Mouse (Mus musculus): ENCODE measurements around the gene Slc17a4. TPM values are rescaled to one million over a fixed set of nuclear protein-coding genes. Genes with fewer than 3 reads are reported as not detected.

Gene Slc17a4
- polyA plus RNA-seq (2014; fragmentation: Nextera tagmentation; extraction: Ambion mirVana) = 14.7 and 17.5 TPM in 2 replicates

GRCm38 (mm10) chr13:23914376-23915167, at the start of gene Slc17a4:
TSS of gene Slc17a4 (minus strand) at chr13:23915009.
- no peak; the same call in 1 of the 2 replicates for ATAC-seq (replicated peaks; ENCODE audit: low FRiP score, low TSS enrichment, low read depth)
- no peak within 1 kb of the TSS for H3K9ac ChIP-seq (ENCODE audit: low read length)
- H3K9me3 ChIP-seq (ENCODE audit: control insufficient read depth, low read length) = no peaks in the 10 kb centered on the region
- WGBS = 39% methylated on average over 9 of the region's 9 CpGs
- peak within 1 kb of the TSS; percentile 42 for H3K4me2 ChIP-seq (ENCODE audit: low read length)
- peak; percentile 68 for DNase-seq (ENCODE audit: low spot score)
- H3K27ac ChIP-seq (ENCODE audit: low read depth) = peak within 1 kb of the TSS; percentile 71
- H3K36me3 ChIP-seq (ENCODE audit: control insufficient read depth, insufficient read depth, low read length) = no peaks in the 10 kb centered on the region
- H3K4me3 ChIP-seq (ENCODE audit: low read depth, low read length) = peak within 1 kb of the TSS; percentile 27
- no peaks in the 10 kb centered on the region for H3K27me3 ChIP-seq (replicated peaks; ENCODE audit: control insufficient read depth, insufficient read depth, low read length)
- peaks cover 9% of the 10 kb centered on the region for H3K4me1 ChIP-seq (replicated peaks; ENCODE audit: control insufficient read depth, insufficient read depth, low read length)

- H3K4me1 ChIP-seq (replicated peaks; ENCODE audit: control insufficient read depth, insufficient read depth, low read length) = no peaks in the 10 kb centered on the region
- no peak for DNase-seq (ENCODE audit: low spot score)
- H3K9me3 ChIP-seq (ENCODE audit: control insufficient read depth, low read length) = no peaks in the 10 kb centered on the region
- no peak overlapping the region for H3K4me3 ChIP-seq (ENCODE audit: low read depth, low read length)
- H3K27ac ChIP-seq (ENCODE audit: low read depth) = no peak overlapping the region
- no peaks in the 10 kb centered on the region for H3K27me3 ChIP-seq (replicated peaks; ENCODE audit: control insufficient read depth, insufficient read depth, low read length)
- no peak overlapping the region for H3K4me2 ChIP-seq (ENCODE audit: low read length)
- WGBS = 6% methylated on average over 2 of the region's 2 CpGs
- H3K36me3 ChIP-seq (ENCODE audit: control insufficient read depth, insufficient read depth, low read length) = no peaks in the 10 kb centered on the region
- no peak overlapping the region for H3K9ac ChIP-seq (ENCODE audit: low read length)
- ATAC-seq (replicated peaks; ENCODE audit: low FRiP score, low TSS enrichment, low read depth) = no peak
Observed at GRCm38 (mm10) chr13:23959776-23960175, 45.0 kb upstream of the Slc17a4 start.

DNA sequence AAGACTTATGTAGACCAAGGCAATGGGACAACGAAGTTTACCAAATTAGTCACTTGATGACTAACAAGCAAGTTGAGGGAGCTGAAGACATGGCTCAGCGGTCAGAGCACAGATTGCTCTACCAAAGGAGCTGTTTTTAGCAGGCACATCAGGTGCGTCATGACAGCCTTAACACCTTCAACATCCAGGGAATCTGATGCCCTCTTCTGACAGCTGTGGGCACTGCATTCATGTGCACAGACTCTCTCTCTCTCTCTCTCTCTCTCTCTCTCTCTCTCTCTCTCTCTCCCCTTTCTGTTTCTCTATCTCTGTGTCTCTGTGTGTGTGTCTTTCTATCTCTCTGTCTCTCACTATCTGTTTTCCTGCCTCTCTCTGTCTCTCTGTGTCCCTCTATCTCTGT, 36.1 kb upstream of the Slc17a4 start:
- Histone ChIP-seq H3K4me3 (ENCODE audit: low read depth, low read length) (no peak overlapping the region), H3K9ac (ENCODE audit: low read length) (no peak overlapping the region), H3K4me1 (replicated peaks; ENCODE audit: control insufficient read depth, insufficient read depth, low read length) (no peaks in the 10 kb centered on the region), H3K27me3 (replicated peaks; ENCODE audit: control insufficient read depth, insufficient read depth, low read length) (no peaks in the 10 kb centered on the region), H3K36me3 (ENCODE audit: control insufficient read depth, insufficient read depth, low read length) (no peaks in the 10 kb centered on the region), H3K9me3 (ENCODE audit: control insufficient read depth, low read length) (no peaks in the 10 kb centered on the region), H3K4me2 (ENCODE audit: low read length) (no peak overlapping the region), H3K27ac (ENCODE audit: low read depth) (no peak overlapping the region)
- WGBS = 69% methylated on average over 3 of the region's 3 CpGs
- DNase-seq (ENCODE audit: low spot score) (no peak), ATAC-seq (replicated peaks; ENCODE audit: low FRiP score, low TSS enrichment, low read depth) (no peak)

GRCm38 (mm10) chr13:23949484-23950246, 34.9 kb upstream of the Slc17a4 start:
- Histone ChIP-seq H3K9ac (ENCODE audit: low read length) (no peak overlapping the region), H3K4me1 (replicated peaks; ENCODE audit: control insufficient read depth, insufficient read depth, low read length) (no peaks in the 10 kb centered on the region), H3K9me3 (ENCODE audit: control insufficient read depth, low read length) (no peaks in the 10 kb centered on the region), H3K36me3 (ENCODE audit: control insufficient read depth, insufficient read depth, low read length) (no peaks in the 10 kb centered on the region), H3K27ac (ENCODE audit: low read depth) (no peak overlapping the region), H3K27me3 (replicated peaks; ENCODE audit: control insufficient read depth, insufficient read depth, low read length) (no peaks in the 10 kb centered on the region), H3K4me3 (ENCODE audit: low read depth, low read length) (no peak overlapping the region), H3K4me2 (ENCODE audit: low read length) (no peak overlapping the region)
- no peak for ATAC-seq (replicated peaks; ENCODE audit: low FRiP score, low TSS enrichment, low read depth)
- 61% methylated on average over 14 of the region's 14 CpGs for WGBS
- no peak for DNase-seq (ENCODE audit: low spot score)

DNA sequence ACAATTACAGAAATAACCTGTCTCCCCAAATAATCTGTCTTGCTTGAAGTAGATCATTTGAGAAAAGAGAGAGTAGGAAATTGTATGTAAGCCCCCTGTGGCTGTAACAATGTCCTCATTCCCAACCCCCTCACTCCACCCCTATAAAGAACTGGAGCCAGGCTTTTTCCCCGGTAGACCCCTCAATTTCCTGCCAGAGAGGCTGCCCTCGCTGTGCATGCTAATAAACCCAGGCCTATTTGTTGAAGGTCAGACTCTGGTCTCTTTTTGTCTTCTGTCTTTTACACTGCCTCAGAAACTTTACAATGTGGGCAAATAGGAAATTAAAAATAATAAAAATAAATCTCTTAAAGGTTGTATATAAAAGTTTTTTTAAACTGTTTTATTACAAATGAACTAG, 31.4 kb upstream of the Slc17a4 start:
- H3K9ac ChIP-seq (ENCODE audit: low read length) = no peak overlapping the region
- no peak overlapping the region for H3K4me3 ChIP-seq (ENCODE audit: low read depth, low read length)
- H3K27ac ChIP-seq (ENCODE audit: low read depth) = no peak overlapping the region
- no peak for DNase-seq (ENCODE audit: low spot score)
- H3K27me3 ChIP-seq (replicated peaks; ENCODE audit: control insufficient read depth, insufficient read depth, low read length) = no peaks in the 10 kb centered on the region
- H3K4me1 ChIP-seq (replicated peaks; ENCODE audit: control insufficient read depth, insufficient read depth, low read length) = no peaks in the 10 kb centered on the region
- no peaks in the 10 kb centered on the region for H3K36me3 ChIP-seq (ENCODE audit: control insufficient read depth, insufficient read depth, low read length)
- ATAC-seq (replicated peaks; ENCODE audit: low FRiP score, low TSS enrichment, low read depth) = no peak
- WGBS = 16% methylated on average over 2 of the region's 2 CpGs
- no peaks in the 10 kb centered on the region for H3K9me3 ChIP-seq (ENCODE audit: control insufficient read depth, low read length)
- no peak overlapping the region for H3K4me2 ChIP-seq (ENCODE audit: low read length)

DNA sequence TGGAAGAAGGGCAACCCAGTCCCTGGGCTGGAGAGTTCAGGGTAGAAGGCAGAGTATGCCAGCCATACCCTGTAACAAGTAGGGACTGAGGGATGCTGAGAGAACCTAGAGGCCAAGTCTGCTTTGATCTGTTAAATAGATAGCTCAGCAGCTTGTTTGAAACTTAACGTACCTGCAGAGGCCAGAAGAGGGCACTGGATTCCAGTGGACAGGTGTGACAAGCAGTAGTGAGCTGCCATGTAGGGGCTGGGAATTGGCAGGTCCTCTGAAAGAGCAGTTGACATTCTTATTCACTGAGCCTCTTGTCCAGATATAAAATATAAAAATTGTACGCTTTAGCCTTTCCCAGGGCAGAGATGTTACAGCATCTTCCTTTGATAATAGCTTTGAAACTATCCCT, 28.1 kb upstream of the Slc17a4 start:
- no peaks in the 10 kb centered on the region for H3K9me3 ChIP-seq (ENCODE audit: control insufficient read depth, low read length)
- ATAC-seq (replicated peaks; ENCODE audit: low FRiP score, low TSS enrichment, low read depth) (no peak), DNase-seq (ENCODE audit: low spot score) (no peak)
- no peaks in the 10 kb centered on the region for H3K4me1 ChIP-seq (replicated peaks; ENCODE audit: control insufficient read depth, insufficient read depth, low read length)
- H3K36me3 ChIP-seq (ENCODE audit: control insufficient read depth, insufficient read depth, low read length) = no peaks in the 10 kb centered on the region
- H3K4me2 ChIP-seq (ENCODE audit: low read length) = no peak overlapping the region
- WGBS = 53% methylated on average over 2 of the region's 2 CpGs
- H3K27ac ChIP-seq (ENCODE audit: low read depth) = no peak overlapping the region
- H3K27me3 ChIP-seq (replicated peaks; ENCODE audit: control insufficient read depth, insufficient read depth, low read length) = no peaks in the 10 kb centered on the region
- no peak overlapping the region for H3K4me3 ChIP-seq (ENCODE audit: low read depth, low read length)
- no peak overlapping the region for H3K9ac ChIP-seq (ENCODE audit: low read length)

DNA sequence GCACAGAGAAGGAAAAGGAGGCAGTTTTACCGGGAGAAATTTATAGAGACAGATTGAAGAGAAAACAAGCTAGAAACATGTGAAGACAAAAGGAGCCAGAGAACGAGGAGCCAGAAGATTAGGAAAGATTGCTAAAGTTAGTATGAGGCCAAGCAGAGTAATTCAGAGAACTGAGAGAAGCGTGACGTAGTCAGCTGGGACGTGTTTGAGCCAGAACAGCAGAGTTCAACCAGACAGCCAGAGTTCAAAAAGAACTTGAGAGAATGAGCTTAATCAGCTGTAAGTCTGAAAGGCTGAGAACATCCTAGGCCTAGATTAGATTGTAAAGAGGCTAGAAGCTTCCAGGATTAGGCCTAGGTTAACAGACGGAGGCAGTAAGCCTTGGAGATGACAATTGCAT, 25.5 kb upstream of the Slc17a4 start:
- Histone ChIP-seq H3K27ac (ENCODE audit: low read depth) (no peak overlapping the region), H3K27me3 (replicated peaks; ENCODE audit: control insufficient read depth, insufficient read depth, low read length) (no peaks in the 10 kb centered on the region), H3K4me3 (ENCODE audit: low read depth, low read length) (no peak overlapping the region), H3K36me3 (ENCODE audit: control insufficient read depth, insufficient read depth, low read length) (no peaks in the 10 kb centered on the region), H3K4me1 (replicated peaks; ENCODE audit: control insufficient read depth, insufficient read depth, low read length) (no peaks in the 10 kb centered on the region), H3K9ac (ENCODE audit: low read length) (no peak overlapping the region), H3K4me2 (ENCODE audit: low read length) (no peak overlapping the region), H3K9me3 (ENCODE audit: control insufficient read depth, low read length) (no peaks in the 10 kb centered on the region)
- 53% methylated on average over 6 of the region's 6 CpGs for WGBS
- DNase-seq (ENCODE audit: low spot score) = no peak
- no peak for ATAC-seq (replicated peaks; ENCODE audit: low FRiP score, low TSS enrichment, low read depth)

GRCm38 (mm10) chr13:23938699-23939098, 23.9 kb upstream of the Slc17a4 start:
- H3K4me3 ChIP-seq (ENCODE audit: low read depth, low read length) = no peak overlapping the region
- ATAC-seq (replicated peaks; ENCODE audit: low FRiP score, low TSS enrichment, low read depth) (no peak), DNase-seq (ENCODE audit: low spot score) (no peak)
- H3K4me1 ChIP-seq (replicated peaks; ENCODE audit: control insufficient read depth, insufficient read depth, low read length) = no peaks in the 10 kb centered on the region
- WGBS = 97% methylated on average over 1 of the region's 1 CpGs
- H3K27me3 ChIP-seq (replicated peaks; ENCODE audit: control insufficient read depth, insufficient read depth, low read length) = no peaks in the 10 kb centered on the region
- no peak overlapping the region for H3K9ac ChIP-seq (ENCODE audit: low read length)
- no peak overlapping the region for H3K27ac ChIP-seq (ENCODE audit: low read depth)
- H3K9me3 ChIP-seq (ENCODE audit: control insufficient read depth, low read length) = no peaks in the 10 kb centered on the region
- no peaks in the 10 kb centered on the region for H3K36me3 ChIP-seq (ENCODE audit: control insufficient read depth, insufficient read depth, low read length)
- H3K4me2 ChIP-seq (ENCODE audit: low read length) = no peak overlapping the region

DNA sequence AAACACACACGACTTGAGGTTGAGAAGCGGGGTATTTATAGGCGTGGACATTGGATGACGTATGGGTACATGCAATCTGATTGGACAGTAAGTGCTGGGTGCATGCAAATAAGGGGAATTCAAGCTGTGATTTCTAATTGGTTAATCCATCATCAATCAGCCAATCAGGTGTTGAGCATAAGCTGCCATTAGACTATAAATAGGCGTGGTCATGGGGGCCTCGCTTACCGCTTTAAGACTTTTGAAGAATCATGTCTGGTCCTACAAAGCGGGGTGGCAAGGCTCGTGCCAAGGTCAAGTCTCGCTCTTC, 19.4 kb upstream of the Slc17a4 start, which contains the start of gene Hist1h2aa:
Gene Hist1h2aa (plus strand): TSS at position 252 of the 310 bp plus-strand sequence.
- Histone ChIP-seq H3K9ac (ENCODE audit: low read length) (no peak within 1 kb of the TSS), H3K4me2 (ENCODE audit: low read length) (no peak within 1 kb of the TSS), H3K4me3 (ENCODE audit: low read depth, low read length) (no peak within 1 kb of the TSS), H3K4me1 (replicated peaks; ENCODE audit: control insufficient read depth, insufficient read depth, low read length) (no peaks in the 10 kb centered on the region), H3K27ac (ENCODE audit: low read depth) (no peak within 1 kb of the TSS), H3K27me3 (replicated peaks; ENCODE audit: control insufficient read depth, insufficient read depth, low read length) (no peaks in the 10 kb centered on the region), H3K36me3 (ENCODE audit: control insufficient read depth, insufficient read depth, low read length) (no peaks in the 10 kb centered on the region), H3K9me3 (ENCODE audit: control insufficient read depth, low read length) (no peaks in the 10 kb centered on the region)
- DNase-seq (ENCODE audit: low spot score) (no peak), ATAC-seq (replicated peaks; ENCODE audit: low FRiP score, low TSS enrichment, low read depth) (no peak)
- 92% methylated on average over 10 of the region's 10 CpGs for WGBS
